Mouse (Mus musculus) spleen, postnatal 4 days (tissue): ENCODE measurements around the gene Dnaic1.

Experiments
- DNase-seq, 2 experiments: peaks; one replicate each; pipeline ENCODE4 v3.0.0; 2022; ENCODE audit warnings: low spot score in 2 of 2

Gene Dnaic1

DNA sequence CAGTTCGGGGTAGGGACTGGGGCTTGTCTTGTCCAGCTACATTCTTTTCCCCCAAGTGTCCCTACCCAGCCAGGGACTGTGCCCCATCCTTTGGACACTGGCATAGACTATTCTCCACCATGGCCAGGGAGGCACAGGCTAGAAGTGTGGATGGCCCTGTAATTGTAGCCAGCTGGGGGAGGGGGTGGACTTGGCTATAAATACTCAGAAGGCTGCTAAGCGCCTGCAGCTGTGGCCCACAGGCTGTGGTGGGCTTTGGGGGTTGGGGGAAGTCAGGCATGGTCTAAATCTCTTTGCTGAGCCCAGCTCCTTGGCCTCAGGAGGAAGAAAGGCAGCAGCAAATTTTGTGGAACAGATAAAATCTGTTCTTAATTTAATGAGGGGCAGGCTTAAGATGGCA is 66.3 kb downstream of the Dnaic1 start:
- DNase-seq: no peak

- no peak for DNase-seq
Measured at GRCm38 (mm10) chr4:41636366-41636765, 66.8 kb downstream of the Dnaic1 start.

DNA sequence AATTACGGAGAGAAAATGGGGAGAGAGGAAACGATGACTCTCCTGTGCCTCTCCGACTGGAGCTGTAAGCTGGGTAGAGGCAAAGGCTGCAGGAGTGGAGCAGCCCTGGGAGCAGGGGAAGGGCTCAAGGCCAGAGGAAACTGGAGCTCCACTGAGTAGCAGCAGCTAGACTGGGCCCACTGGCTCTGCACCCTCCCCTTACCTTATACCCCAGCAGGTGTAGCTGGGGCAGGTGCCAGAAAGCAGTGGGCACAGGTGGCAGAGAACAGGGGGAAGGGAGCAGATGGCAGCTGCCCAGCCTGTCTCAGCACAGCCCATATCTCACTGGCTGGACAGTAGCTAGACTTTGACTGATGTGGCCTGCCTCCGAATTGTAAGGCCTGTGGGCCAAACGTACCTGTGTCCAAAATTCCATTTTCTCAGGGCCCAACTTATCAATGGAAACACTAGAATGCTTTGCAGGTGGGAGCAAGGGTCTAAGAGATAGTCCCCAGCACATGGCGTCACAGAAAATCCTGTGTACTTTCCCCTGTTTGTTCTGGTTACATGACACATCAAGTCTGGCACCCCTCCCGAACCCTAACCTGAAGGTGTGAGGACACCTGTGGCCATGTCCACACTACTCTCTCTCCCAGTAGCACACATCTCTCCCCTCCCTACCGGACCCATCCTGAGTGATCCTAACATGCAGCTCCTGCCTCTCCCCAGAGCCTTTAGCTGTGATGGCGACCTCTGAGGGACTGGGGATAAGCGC is 67.5 kb downstream of the Dnaic1 start:
- no peak for DNase-seq

GRCm38 (mm10) chr4:41638186-41638731 is 68.7 kb downstream of the Dnaic1 start:
- no peak for DNase-seq

GRCm38 (mm10) chr4:41638828-41639213 is 69.2 kb downstream of the Dnaic1 start:
- DNase-seq: no peak

DNA sequence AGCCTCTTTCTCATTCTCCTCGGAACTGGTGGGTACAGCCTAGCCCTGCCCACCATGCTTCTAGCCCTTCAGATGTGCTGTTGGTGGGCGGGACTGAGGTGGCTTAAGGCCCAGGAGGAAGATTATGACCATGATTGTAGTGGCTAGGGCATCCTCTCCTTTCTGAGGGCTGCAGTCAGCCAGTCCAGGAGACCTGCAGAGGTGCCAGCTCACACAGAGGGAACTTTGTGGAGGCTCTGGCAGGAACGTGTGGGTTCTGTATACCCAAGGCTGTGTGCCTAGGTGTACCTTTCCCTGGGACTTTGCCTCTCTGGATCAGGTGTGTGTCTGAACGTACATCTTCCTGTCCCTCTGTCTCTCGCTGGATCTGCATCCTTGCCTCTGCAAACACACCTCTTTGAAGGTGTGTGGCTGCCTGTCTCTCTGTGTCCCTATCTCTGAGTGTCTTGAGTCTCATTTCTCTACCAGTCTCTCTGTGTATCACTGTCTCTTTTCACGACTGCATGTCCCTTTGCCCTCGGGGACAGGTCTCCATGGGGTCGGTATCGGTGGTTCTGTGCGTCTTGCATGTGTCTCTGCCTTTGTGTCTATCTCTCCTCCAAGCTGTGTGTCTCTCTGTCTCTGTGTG is 69.8 kb downstream of the Dnaic1 start:
- DNase-seq: no peak

DNA sequence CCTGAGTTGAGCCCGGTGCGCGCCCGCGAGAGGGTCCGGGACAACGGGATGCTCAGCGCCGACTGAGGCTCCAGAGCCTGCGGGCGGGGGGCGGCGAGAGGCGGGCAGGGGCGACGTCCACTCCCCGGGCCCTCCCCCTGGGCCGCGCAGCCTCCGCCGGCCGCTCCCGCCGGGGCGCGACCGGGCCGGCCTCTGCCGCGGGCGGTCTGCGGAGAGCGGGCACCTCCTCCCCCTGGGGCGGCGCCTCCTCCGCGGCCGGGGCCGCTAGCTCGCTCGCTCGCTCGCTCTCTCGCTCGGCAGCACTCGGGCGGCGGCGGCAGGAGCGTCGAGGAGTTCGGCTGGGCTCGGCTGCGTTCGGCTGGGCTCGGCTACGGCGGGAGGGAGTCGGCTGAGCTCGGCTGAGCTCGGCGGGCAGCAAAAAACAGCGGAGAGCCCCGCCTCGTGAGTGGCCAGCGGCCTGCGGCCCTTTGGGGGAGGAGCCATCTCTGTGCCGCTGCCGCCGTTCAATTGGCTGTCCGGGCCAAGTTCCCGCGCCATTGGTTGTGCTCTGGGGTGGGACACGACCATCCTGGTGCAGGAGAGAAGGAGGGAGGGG is 70.4 kb downstream of the Dnaic1 start, which contains the start of gene Enho:
TSS of gene Enho (minus strand) at position 412 of the 595 bp plus-strand sequence.
- peak; percentile 90 to 97 for DNase-seq

DNA sequence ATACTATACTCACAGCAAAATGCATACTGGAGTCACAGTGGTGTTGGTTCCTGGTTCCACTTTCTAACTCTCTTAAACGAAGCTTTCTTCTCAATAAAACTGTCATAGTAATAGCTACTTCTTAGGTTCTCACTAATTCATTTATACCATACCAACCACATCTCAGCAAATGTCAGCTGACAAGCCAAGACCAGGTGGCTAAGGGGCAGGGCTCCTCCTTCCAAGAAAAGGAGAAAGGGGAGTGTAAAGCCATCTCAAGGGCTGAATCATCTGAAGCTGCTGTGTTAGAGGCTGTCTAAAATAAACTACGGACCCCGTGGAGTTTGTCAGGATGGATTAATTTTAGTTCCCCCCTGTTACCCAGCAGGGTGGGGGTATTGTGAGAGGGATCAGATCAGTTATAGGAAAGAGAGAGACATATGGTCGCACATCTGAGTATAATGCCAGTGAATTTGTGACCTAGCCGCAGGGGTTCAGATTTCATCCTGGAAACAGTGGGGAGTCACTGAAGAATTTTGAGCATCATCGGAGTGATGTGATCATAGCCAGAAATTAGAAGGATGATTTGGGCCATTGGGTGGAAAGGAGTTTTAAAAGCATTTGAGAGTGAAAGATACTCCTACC is 71.7 kb downstream of the Dnaic1 start:
- no peak for DNase-seq

DNA sequence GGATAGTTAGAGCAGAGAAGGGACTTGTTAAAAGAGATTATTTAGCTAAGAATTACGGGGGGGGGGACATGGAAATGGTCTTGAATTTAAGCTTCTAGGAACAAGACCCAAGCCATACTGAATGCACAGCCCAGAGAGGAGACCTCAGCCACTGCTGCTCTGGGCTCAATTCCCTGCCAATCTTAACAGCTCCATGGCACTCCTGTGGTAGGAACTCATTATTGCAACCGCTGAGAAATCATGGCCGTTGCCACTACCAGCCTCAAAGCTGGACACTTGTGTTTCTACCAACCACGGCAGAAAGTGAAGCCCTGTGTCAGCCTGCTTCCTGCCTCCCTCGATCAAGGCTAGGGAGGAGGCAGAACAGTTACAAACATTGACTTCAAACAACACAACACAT is 75.9 kb downstream of the Dnaic1 start:
- no peak for DNase-seq

DNA sequence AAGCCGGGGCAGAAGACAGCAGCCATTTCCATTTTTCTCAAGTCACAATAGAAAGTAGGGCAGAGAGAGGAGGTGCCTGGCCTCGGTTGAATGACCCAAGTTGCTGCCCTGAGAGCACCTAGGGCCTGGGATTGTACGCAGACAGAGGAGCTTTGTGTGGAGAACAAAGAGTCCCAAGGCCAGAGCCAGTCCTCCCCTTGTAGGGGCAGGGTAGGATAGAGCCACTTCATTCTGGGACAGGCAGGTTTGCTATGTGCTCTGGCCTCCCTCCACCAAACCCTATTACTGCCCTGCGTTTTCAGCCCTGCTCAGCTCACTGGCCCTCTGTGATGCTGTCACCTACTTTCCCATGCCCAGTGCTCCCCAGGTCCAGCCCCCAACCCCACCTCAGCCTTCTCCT is 78.6 kb downstream of the Dnaic1 start:
- DNase-seq: no peak

DNA sequence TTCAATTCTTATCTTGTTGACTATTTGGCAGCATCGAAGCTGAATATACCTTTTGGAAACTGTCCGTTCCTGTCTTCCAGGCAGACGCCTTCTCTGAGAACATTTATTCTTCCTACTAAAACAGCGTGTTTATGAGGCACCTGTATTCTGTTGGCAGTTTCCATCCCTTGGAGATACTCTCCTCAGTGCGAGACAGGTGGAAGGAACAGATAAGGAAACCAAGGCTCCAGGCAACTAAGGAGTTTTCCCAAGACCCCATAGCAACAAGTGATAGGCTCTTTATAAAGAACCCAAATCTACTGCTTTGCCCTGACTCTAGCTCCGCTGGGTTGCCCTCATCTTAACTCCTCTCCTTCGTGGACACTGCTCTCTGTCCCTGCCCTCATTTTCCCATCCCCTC is 79.1 kb downstream of the Dnaic1 start:
- DNase-seq: no peak

- DNase-seq: peak; percentile 47 to 84
Measured at GRCm38 (mm10) chr4:41653296-41653695, 83.7 kb downstream of the Dnaic1 start.

- no peak for DNase-seq
Measured at GRCm38 (mm10) chr4:41653730-41654129, 84.2 kb downstream of the Dnaic1 start.

DNA sequence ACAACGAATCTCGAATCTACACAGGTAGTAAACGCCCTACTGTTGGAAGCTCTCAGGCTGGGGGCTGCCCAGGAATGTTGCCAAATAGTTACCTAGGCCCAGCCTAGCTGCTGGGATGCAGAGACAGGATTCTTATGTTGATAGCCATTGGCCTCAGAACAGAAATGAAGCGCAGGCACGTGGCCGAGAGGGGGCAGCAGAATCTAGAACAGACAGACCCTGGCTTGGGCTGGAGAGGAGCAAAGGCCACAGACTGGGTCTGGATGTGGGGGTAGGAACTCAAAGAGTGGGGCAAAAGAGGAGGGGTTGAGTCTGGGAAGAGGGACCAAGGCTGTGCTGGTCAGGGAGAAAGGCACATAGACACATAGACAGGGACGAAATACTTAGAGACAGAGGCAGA is 84.6 kb downstream of the Dnaic1 start:
- DNase-seq: peak in 1 of 2 experiments; percentile 34

DNA sequence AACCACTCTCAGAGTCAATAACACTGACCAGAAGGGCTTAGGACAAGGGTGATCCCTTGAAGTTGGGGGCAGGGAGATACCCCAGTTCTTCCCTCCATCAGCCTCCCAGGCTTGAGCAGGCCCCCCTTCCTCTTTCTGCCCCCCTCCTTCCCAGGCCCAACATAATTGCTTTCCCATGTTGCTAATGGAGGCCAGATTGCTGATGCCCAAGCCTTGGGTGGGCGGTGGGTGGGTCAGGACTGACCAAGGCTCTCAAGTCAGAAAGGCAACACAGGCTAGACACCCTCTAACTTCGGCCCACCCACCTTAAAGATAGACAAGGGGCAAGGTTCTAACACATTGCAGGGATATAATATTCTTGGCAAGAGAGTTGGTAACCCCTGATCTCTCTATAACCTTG is 86.0 kb downstream of the Dnaic1 start:
- no peak for DNase-seq

- no peak for DNase-seq
Measured at GRCm38 (mm10) chr4:41658566-41659384, 89.2 kb downstream of the Dnaic1 start.

DNA sequence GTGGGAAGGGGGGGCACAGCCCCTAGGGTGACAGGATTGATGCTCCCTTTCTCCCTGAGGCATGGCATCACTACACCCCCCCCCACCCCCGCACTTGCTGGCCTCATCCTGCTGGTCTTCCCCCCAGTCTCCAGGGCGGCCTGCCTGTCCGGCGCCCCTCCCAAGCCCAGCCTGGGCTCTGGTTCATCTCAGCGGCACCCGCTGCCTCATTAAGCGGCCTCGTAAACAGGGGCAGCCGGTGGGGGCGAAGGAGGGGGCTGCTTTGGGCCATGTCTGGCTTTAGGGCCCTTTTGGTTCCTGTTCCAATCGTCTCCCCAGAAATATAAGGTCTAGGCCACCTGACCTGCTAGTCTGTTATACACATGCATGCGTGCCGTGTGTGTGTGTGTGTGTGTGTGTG is 90.0 kb downstream of the Dnaic1 start:
- DNase-seq: no peak

GRCm38 (mm10) chr4:41660851-41661430 is 91.4 kb downstream of the Dnaic1 start:
- DNase-seq: no peak

GRCm38 (mm10) chr4:41662723-41663122 is 93.1 kb downstream of the Dnaic1 start:
- DNase-seq: no peak

GRCm38 (mm10) chr4:41663614-41664013 is 94.0 kb downstream of the Dnaic1 start:
- no peak for DNase-seq

- DNase-seq: no peak
Measured at GRCm38 (mm10) chr4:41664533-41664932, 95.0 kb downstream of the Dnaic1 start.
